Mouse (Mus musculus): Measurements from ENCODE around the gene Gm43552. TPM values are rescaled to one million over a fixed set of nuclear protein-coding genes. Genes with fewer than 3 reads are reported as not detected.

Gene Gm43552
- polyA plus RNA-seq, 1 experiment, result not detected

DNA sequence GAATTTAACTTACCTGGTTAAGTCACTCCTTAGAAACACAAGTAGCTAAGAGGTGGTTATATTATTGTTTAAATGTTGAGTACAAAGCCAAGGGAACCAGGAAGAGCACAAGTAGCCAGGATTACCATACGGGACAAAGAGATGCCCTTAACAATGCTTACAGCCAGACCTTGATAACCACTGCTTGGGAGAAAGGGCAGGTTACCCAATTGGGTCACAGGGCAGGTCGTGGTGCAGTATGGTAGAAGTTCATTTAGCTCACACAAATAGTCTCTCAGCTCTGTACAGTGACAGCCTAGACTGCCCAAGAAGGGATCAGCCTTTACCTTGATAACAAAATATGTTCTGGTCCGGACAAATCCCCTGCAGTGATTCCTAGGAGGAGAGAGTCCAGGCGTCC, 43.7 kb downstream of the Gm43552 start:
- TF ChIP-seq POLR2A (IDR thresholded peaks at IDR 0.05; ENCODE audit: extremely low read depth, insufficient read depth, low read length), result no peak
- TF ChIP-seq CTCF (IDR thresholded peaks at IDR 0.05; ENCODE audit: extremely low read depth, insufficient read depth, low read length), result no peak
- Histone ChIP-seq H3K4me1 (ENCODE audit: control insufficient read depth, insufficient read depth, low read length) (no peaks in the 10 kb centered on the region), H3K27ac (ENCODE audit: insufficient read depth, low read length) (no peak overlapping the region), H3K4me3 (ENCODE audit: insufficient read depth, low read length) (no peak overlapping the region)

DNA sequence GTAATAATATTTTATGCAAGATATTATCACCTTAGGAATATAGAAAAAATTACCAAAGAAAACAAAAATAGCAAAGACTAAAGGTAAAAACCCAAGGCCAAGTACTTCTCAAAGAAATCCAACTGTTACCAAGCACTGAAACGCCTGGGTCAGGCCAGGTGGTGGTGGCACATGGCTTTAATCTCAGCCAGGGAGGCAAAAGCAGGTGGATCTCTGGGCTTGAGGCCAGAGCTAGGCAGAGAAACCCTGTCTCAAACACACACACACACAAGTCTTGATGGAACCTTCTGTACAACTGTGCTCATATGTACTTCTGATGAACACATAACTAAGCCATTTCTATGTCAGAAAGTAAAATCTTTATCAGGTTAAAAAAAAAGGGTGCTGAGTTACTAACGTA, 44.8 kb downstream of the Gm43552 start:
- H3K4me1 ChIP-seq (ENCODE audit: control insufficient read depth, insufficient read depth, low read length), result no peaks in the 10 kb centered on the region
- no peak overlapping the region for H3K4me3 ChIP-seq (ENCODE audit: insufficient read depth, low read length)
- no peak for TF ChIP-seq CTCF (IDR thresholded peaks at IDR 0.05; ENCODE audit: extremely low read depth, insufficient read depth, low read length)
- TF ChIP-seq POLR2A (IDR thresholded peaks at IDR 0.05; ENCODE audit: extremely low read depth, insufficient read depth, low read length), result no peak
- no peak overlapping the region for H3K27ac ChIP-seq (ENCODE audit: insufficient read depth, low read length)

DNA sequence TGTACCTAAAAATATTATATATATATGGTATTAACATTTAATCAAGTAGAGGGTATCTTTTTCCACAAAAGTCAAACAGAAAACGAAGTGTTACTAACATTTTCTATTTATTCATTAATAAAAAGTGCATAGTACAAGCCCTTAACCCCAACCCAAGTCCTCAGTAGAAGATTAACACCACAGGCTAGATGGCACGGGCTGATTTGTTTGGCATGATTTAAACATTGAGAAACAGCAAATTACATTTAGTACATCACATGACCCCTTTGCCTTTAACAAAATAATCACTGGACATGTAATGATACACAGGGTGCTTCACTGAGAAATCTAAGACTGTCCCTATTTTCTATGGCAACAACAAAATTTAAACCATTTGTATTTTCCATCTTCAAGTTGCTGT, 45.9 kb downstream of the Gm43552 start:
- TF ChIP-seq POLR2A (IDR thresholded peaks at IDR 0.05; ENCODE audit: extremely low read depth, insufficient read depth, low read length) (no peak), CTCF (IDR thresholded peaks at IDR 0.05; ENCODE audit: extremely low read depth, insufficient read depth, low read length) (no peak)
- H3K4me1 ChIP-seq (ENCODE audit: control insufficient read depth, insufficient read depth, low read length), result no peaks in the 10 kb centered on the region
- no peak overlapping the region for H3K27ac ChIP-seq (ENCODE audit: insufficient read depth, low read length)
- H3K4me3 ChIP-seq (ENCODE audit: insufficient read depth, low read length), result no peak overlapping the region

DNA sequence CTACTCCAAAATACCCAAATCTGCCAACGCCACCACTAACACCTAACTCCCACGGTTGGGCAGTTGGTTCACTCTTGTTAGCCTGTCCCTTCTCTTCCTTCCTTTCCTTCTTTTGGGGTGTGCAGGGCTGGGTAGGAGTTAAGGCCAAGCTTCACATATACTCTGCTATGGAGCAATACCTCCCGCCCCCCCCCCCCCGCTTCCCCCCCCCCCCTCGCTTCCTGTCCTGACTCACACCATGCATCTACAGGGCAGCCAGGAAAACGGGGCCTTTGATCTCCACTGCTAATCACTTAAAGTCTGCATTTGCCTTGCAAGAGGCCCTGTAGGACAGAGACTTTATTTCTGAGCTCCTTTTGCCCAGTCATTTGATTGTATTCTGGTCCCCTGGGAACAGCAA, 47.7 kb downstream of the Gm43552 start:
- no peak overlapping the region for H3K4me3 ChIP-seq (ENCODE audit: insufficient read depth, low read length)

DNA sequence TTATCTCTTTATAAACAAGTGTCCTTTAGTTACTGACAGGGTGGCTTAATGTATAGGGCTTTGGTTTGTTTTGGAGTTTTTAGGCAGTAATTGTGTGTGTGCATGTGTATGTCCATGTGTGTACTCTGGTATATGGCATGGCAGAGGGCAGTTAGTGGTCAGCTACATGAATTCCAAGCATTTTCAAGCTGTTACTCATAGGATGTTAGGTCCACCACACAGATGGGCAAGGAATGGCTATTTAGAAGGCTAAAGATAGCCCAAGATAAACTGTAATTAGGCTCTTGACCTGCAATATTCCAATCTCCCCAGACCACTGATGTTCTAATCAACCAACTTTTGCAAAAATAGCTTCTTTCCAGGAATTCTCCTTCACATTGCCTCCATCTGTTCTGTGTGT, 54.6 kb downstream of the Gm43552 start:
- H3K27ac ChIP-seq (ENCODE audit: insufficient read depth, low read length), result no peak overlapping the region
- no peak overlapping the region for H3K4me3 ChIP-seq (ENCODE audit: insufficient read depth, low read length)

More for the DNA sequence above, 47.7 kb downstream of the Gm43552 start:
- no peak for TF ChIP-seq CTCF (IDR thresholded peaks at IDR 0.05; ENCODE audit: extremely low read depth, insufficient read depth, low read length)
- TF ChIP-seq POLR2A (IDR thresholded peaks at IDR 0.05; ENCODE audit: extremely low read depth, insufficient read depth, low read length), result no peak
- Histone ChIP-seq H3K27ac (ENCODE audit: insufficient read depth, low read length) (no peak overlapping the region), H3K4me1 (ENCODE audit: control insufficient read depth, insufficient read depth, low read length) (no peaks in the 10 kb centered on the region)

DNA sequence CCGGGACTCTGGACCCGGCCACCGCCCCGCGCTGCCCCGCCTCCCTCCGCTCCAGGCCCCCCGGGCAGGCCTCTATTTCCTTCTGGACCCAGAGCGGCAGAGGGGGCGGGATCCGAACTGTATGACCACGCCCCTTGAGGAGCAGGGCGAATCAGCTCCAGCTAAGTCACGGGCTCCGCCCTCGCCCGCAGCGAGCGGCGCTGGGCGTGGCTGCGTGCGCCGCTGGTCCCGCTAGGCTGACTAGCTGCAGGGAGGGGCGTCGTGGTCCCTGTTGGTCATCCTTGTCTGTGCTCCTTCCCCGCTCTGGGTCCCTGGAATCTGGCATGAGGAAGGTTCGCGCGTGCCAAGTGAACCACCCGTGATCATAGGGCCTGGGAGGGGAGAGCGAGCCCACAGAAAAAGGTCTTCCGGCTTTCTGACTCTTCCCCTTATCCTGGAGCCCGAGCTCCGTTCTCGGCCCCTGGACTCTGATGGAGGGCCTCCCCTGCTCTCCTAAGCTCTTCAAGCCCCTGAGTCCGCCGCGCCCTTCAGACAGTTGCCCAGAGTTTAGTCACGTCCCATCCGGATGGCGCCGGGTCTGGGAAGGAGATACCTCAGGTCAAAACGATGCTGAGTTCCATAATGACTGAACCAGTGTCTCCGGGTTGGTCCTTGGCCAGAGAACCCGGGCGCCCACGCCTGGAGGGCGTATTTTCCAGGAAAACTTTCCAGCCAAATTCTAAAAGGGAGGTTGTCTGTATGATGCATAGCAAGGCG, 56.6 kb downstream of the Gm43552 start, which contains the start of gene Ugdh:
TSS of gene Ugdh (minus strand) at position 144 of the 756 bp plus-strand sequence.
- Histone ChIP-seq H3K27ac (ENCODE audit: insufficient read depth, low read length) (peak within 1 kb of the TSS; percentile 67), H3K4me1 (ENCODE audit: control insufficient read depth, insufficient read depth, low read length) (no peaks in the 10 kb centered on the region; the same call in 1 of the 2 replicates), H3K4me3 (ENCODE audit: insufficient read depth, low read length) (peak within 1 kb of the TSS; percentile 64)
- TF ChIP-seq CTCF (IDR thresholded peaks at IDR 0.05; ENCODE audit: extremely low read depth, insufficient read depth, low read length), result no peak
- TF ChIP-seq POLR2A (IDR thresholded peaks at IDR 0.05; ENCODE audit: extremely low read depth, insufficient read depth, low read length), result peak; percentile 95

More for the DNA sequence above, 54.6 kb downstream of the Gm43552 start:
- no peaks in the 10 kb centered on the region; the same call in 1 of the 2 replicates for H3K4me1 ChIP-seq (ENCODE audit: control insufficient read depth, insufficient read depth, low read length)
- TF ChIP-seq CTCF (IDR thresholded peaks at IDR 0.05; ENCODE audit: extremely low read depth, insufficient read depth, low read length) (no peak), POLR2A (IDR thresholded peaks at IDR 0.05; ENCODE audit: extremely low read depth, insufficient read depth, low read length) (no peak)

DNA sequence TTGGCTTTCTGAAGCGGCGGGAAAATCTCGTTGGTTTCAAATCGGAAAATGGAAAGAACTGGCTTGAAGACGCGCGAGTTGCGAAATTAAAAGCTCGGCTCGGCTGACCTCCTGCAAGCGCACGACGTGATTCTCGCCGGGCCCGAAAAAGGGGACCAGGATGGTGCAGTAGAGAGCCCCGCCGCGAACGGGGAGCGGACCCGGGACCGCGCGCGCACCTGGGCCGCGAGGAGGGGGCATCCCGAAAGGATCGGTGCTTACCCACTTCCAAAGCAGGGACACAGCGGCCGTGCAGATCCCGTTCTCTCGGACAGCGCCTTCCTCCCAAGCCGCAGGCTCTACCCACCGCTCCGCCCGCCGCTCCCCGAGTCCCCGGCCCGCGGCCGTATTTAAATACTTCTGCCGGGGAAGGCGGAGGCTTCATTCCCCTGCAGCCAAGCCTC, 57.2 kb downstream of the Gm43552 start:
- Histone ChIP-seq H3K27ac (ENCODE audit: insufficient read depth, low read length) (no peak overlapping the region; the same call in 1 of the 2 replicates), H3K4me1 (ENCODE audit: control insufficient read depth, insufficient read depth, low read length) (no peaks in the 10 kb centered on the region; the same call in 1 of the 2 replicates), H3K4me3 (ENCODE audit: insufficient read depth, low read length) (peak overlapping the region; percentile 64)
- no peak for TF ChIP-seq POLR2A (IDR thresholded peaks at IDR 0.05; ENCODE audit: extremely low read depth, insufficient read depth, low read length)

DNA sequence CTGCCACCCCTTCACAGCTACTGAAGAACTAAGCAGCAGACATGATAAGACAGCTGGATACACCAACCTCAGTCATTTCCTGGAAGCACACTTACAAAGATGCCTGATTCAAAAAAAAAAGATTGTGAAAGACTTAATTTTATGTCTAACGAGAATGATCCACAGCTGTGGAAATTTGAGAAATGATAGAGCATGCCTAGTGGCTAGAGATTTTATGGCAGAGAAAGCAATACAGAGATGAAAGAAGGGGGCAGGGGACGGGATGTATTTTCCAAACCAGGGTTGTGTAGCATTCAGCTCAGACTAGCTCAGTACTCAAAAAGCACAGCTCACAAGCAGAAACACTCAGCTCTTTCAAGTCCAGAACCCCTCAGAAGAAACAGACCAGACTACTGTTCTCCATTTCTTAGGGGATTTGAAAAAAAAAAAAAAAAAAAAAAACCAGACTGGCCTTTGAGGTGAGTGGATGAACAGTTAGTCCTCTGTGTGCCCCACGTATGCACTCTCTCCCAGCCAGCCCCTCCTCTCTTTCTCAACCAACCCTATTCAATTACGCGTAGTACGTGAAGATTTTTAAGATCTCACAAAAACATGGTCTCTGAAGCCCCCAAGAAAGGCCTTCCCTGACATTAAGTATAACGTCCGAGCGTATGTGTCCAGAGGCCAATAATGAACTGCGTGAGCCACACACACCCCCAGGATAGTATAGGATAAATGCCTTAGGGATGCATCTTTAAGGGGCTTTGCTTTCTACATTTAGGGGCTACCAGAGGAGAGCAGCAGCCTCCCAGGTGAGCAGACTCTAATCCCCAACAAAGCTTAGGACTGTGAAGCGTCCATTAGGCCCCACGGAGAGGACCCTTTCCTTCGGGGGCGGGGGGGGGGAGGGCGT, 57.9 kb downstream of the Gm43552 start:
- H3K4me3 ChIP-seq (ENCODE audit: insufficient read depth, low read length), result peak overlapping the region; percentile 64
- peak overlapping the region; percentile 35; the same call in 1 of the 2 replicates for H3K27ac ChIP-seq (ENCODE audit: insufficient read depth, low read length)
- no peak for TF ChIP-seq CTCF (IDR thresholded peaks at IDR 0.05; ENCODE audit: extremely low read depth, insufficient read depth, low read length)
- no peak for TF ChIP-seq POLR2A (IDR thresholded peaks at IDR 0.05; ENCODE audit: extremely low read depth, insufficient read depth, low read length)
- H3K4me1 ChIP-seq (ENCODE audit: control insufficient read depth, insufficient read depth, low read length), result no peaks in the 10 kb centered on the region; the same call in 1 of the 2 replicates

DNA sequence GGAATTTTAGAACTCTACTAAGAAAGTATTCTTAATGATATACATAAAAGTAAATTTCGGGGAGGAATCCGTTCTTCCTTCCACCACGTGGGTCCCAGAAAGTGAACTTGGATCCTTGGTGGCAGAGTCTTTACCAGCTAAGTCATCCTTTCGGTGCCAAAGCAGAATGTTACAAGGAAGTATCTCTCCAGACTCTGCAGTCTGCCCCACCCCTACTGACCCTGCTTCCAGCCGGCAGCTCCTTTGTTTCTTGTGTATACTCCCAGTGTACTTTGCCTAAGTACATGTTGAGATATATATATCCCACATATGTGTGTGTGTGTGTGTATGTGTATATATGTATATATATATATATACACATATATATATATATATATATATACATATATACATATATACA, 63.2 kb downstream of the Gm43552 start:
- Histone ChIP-seq H3K4me3 (ENCODE audit: insufficient read depth, low read length) (no peak overlapping the region), H3K27ac (ENCODE audit: insufficient read depth, low read length) (no peak overlapping the region), H3K4me1 (ENCODE audit: control insufficient read depth, insufficient read depth, low read length) (no peaks in the 10 kb centered on the region; the same call in 1 of the 2 replicates)
- no peak for TF ChIP-seq POLR2A (IDR thresholded peaks at IDR 0.05; ENCODE audit: extremely low read depth, insufficient read depth, low read length)
- TF ChIP-seq CTCF (IDR thresholded peaks at IDR 0.05; ENCODE audit: extremely low read depth, insufficient read depth, low read length), result no peak
